Mouse (Mus musculus): ENCODE results near the gene Abcc1. TPM values are rescaled to one million over a fixed set of nuclear protein-coding genes. Genes with fewer than 3 reads are reported as not detected.

Gene Abcc1
- polyA plus RNA-seq, 1 experiment from 2014 or later = 7.5 TPM

- no peak overlapping the region for H3K27ac ChIP-seq (ENCODE audit: low read depth, low read length)
- H3K9me3 ChIP-seq (ENCODE audit: control insufficient read depth, low read length) = no peaks in the 10 kb centered on the region
- ATAC-seq (ENCODE audit: insufficient read depth, low FRiP score, low TSS enrichment) (no peak), DNase-seq (ENCODE audit: low spot score) (no peak)
- H3K4me2 ChIP-seq (ENCODE audit: low read depth) = no peak overlapping the region
- H3K36me3 ChIP-seq (ENCODE audit: control insufficient read depth, insufficient read depth, low read length) = no peaks in the 10 kb centered on the region
- 100% methylated on average over 1 of the region's 1 CpGs for WGBS
- H3K27me3 ChIP-seq (ENCODE audit: control insufficient read depth, insufficient read depth, low read length) = no peaks in the 10 kb centered on the region
- H3K9ac ChIP-seq (ENCODE audit: low read length) = no peak overlapping the region
- no peak overlapping the region for H3K4me3 ChIP-seq (ENCODE audit: low read depth, low read length)
- peaks cover 6% of the 10 kb centered on the region; the same call in 1 of the 2 replicates for H3K4me1 ChIP-seq (ENCODE audit: control insufficient read depth, insufficient read depth, low read length)
Observed at GRCm38 (mm10) chr16:14366017-14366416, 4.7 kb downstream of the Abcc1 start.

DNA sequence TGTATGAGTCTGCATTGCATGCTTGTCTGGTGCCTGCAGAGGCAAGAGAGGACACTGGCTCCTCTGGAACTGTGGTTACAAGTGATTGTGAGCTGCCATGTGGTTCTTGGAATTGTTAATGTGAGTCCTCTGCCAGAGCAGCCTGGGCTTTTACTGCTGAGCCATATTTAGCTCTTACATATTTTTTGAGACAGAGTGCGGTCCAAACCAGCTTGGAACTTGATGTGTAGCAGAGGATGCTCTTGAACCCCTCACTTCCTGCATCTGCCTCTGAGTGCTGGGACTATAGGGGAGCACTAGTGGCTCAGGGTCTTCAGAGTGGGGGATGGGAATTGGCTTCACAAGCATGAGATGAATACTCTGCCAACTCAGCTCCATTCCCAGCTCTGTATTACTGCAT is 10.0 kb downstream of the Abcc1 start:
- Histone ChIP-seq H3K4me3 (ENCODE audit: low read depth, low read length) (no peak overlapping the region), H3K9ac (ENCODE audit: low read length) (no peak overlapping the region), H3K4me1 (ENCODE audit: control insufficient read depth, insufficient read depth, low read length) (no peaks in the 10 kb centered on the region), H3K27me3 (ENCODE audit: control insufficient read depth, insufficient read depth, low read length) (no peaks in the 10 kb centered on the region), H3K9me3 (ENCODE audit: control insufficient read depth, low read length) (no peaks in the 10 kb centered on the region), H3K36me3 (ENCODE audit: control insufficient read depth, insufficient read depth, low read length) (no peaks in the 10 kb centered on the region), H3K27ac (ENCODE audit: low read depth, low read length) (no peak overlapping the region), H3K4me2 (ENCODE audit: low read depth) (no peak overlapping the region)
- DNase-seq (ENCODE audit: low spot score) (no peak), ATAC-seq (ENCODE audit: insufficient read depth, low FRiP score, low TSS enrichment) (no peak)
- WGBS = 96% methylated on average over 1 of the region's 1 CpGs

DNA sequence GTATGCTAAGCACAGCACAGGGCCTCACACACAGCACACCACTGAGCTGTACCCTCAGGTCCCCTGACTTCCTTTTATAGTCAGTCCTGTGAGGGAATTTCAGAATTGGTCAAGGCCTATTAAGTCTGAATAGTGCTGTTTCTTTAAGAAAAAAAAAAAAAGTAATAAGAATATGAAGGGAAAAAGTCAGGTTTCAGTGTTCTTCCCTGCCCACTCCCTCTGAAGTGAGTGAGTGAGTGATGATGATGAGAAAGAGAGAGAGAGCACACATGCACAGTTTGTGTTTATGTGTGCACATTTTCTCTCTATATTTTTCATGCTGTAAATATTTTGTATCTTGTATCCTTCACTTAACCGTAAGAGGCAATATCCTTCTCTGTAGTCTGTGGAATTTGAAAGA is 11.0 kb downstream of the Abcc1 start:
- WGBS = 93% methylated on average over 1 of the region's 1 CpGs

GRCm38 (mm10) chr16:14372817-14373301 is 11.5 kb downstream of the Abcc1 start:
- Histone ChIP-seq H3K4me2 (ENCODE audit: low read depth) (no peak overlapping the region), H3K27ac (ENCODE audit: low read depth, low read length) (no peak overlapping the region), H3K4me3 (ENCODE audit: low read depth, low read length) (no peak overlapping the region), H3K9me3 (ENCODE audit: control insufficient read depth, low read length) (no peaks in the 10 kb centered on the region), H3K27me3 (ENCODE audit: control insufficient read depth, insufficient read depth, low read length) (no peaks in the 10 kb centered on the region), H3K4me1 (ENCODE audit: control insufficient read depth, insufficient read depth, low read length) (no peaks in the 10 kb centered on the region), H3K36me3 (ENCODE audit: control insufficient read depth, insufficient read depth, low read length) (no peaks in the 10 kb centered on the region; the same call in 1 of the 2 replicates), H3K9ac (ENCODE audit: low read length) (no peak overlapping the region)
- DNase-seq (ENCODE audit: low spot score) = no peak
- 75% methylated on average over 4 of the region's 4 CpGs for WGBS
- no peak for ATAC-seq (ENCODE audit: insufficient read depth, low FRiP score, low TSS enrichment)

More for the DNA sequence above, 11.0 kb downstream of the Abcc1 start:
- no peak overlapping the region for H3K27ac ChIP-seq (ENCODE audit: low read depth, low read length)
- no peak overlapping the region for H3K4me3 ChIP-seq (ENCODE audit: low read depth, low read length)
- ATAC-seq (ENCODE audit: insufficient read depth, low FRiP score, low TSS enrichment) = no peak
- H3K36me3 ChIP-seq (ENCODE audit: control insufficient read depth, insufficient read depth, low read length) = no peaks in the 10 kb centered on the region; the same call in 1 of the 2 replicates
- no peaks in the 10 kb centered on the region for H3K9me3 ChIP-seq (ENCODE audit: control insufficient read depth, low read length)
- DNase-seq (ENCODE audit: low spot score) = no peak
- no peak overlapping the region for H3K9ac ChIP-seq (ENCODE audit: low read length)
- H3K27me3 ChIP-seq (ENCODE audit: control insufficient read depth, insufficient read depth, low read length) = no peaks in the 10 kb centered on the region
- no peak overlapping the region for H3K4me2 ChIP-seq (ENCODE audit: low read depth)
- no peaks in the 10 kb centered on the region for H3K4me1 ChIP-seq (ENCODE audit: control insufficient read depth, insufficient read depth, low read length)

GRCm38 (mm10) chr16:14375942-14376341 is 14.6 kb downstream of the Abcc1 start:
- no peak overlapping the region for H3K4me3 ChIP-seq (ENCODE audit: low read depth, low read length)
- no peak overlapping the region for H3K9ac ChIP-seq (ENCODE audit: low read length)
- no peaks in the 10 kb centered on the region for H3K4me1 ChIP-seq (ENCODE audit: control insufficient read depth, insufficient read depth, low read length)
- 95% methylated on average over 1 of the region's 1 CpGs for WGBS
- no peak overlapping the region for H3K4me2 ChIP-seq (ENCODE audit: low read depth)
- ATAC-seq (ENCODE audit: insufficient read depth, low FRiP score, low TSS enrichment) (no peak), DNase-seq (ENCODE audit: low spot score) (no peak)
- no peaks in the 10 kb centered on the region; the same call in 1 of the 2 replicates for H3K36me3 ChIP-seq (ENCODE audit: control insufficient read depth, insufficient read depth, low read length)
- H3K27me3 ChIP-seq (ENCODE audit: control insufficient read depth, insufficient read depth, low read length) = no peaks in the 10 kb centered on the region
- no peak overlapping the region for H3K27ac ChIP-seq (ENCODE audit: low read depth, low read length)
- H3K9me3 ChIP-seq (ENCODE audit: control insufficient read depth, low read length) = no peaks in the 10 kb centered on the region

DNA sequence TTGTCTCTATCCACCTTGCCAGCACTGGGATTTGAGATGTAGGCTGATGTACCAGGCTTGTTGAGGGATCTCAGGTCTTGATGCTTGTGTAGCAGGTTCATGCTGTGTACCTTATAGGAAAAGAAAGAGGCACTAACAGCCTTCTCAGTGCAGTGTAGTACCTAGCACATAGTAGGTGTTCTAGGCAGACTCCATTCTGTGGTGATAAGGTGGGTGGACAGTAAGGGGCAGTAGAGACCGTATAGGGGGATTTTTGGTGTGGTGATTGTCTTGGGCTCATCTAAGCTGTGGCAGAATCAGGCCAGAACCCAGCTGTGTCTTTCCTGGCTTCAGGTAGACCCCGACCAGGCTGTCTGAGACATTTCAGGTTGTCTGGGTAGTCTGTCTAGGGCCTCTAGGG is 15.0 kb downstream of the Abcc1 start:
- DNase-seq (ENCODE audit: low spot score) (no peak), ATAC-seq (ENCODE audit: insufficient read depth, low FRiP score, low TSS enrichment) (no peak)
- Histone ChIP-seq H3K4me1 (ENCODE audit: control insufficient read depth, insufficient read depth, low read length) (no peaks in the 10 kb centered on the region), H3K9ac (ENCODE audit: low read length) (no peak overlapping the region), H3K4me2 (ENCODE audit: low read depth) (no peak overlapping the region), H3K27me3 (ENCODE audit: control insufficient read depth, insufficient read depth, low read length) (no peaks in the 10 kb centered on the region), H3K27ac (ENCODE audit: low read depth, low read length) (no peak overlapping the region), H3K4me3 (ENCODE audit: low read depth, low read length) (no peak overlapping the region), H3K9me3 (ENCODE audit: control insufficient read depth, low read length) (no peaks in the 10 kb centered on the region), H3K36me3 (ENCODE audit: control insufficient read depth, insufficient read depth, low read length) (no peaks in the 10 kb centered on the region; the same call in 1 of the 2 replicates)
- WGBS = 65% methylated on average over 2 of the region's 2 CpGs

- Histone ChIP-seq H3K27me3 (ENCODE audit: control insufficient read depth, insufficient read depth, low read length) (no peaks in the 10 kb centered on the region), H3K4me3 (ENCODE audit: low read depth, low read length) (no peak overlapping the region), H3K4me2 (ENCODE audit: low read depth) (no peak overlapping the region), H3K36me3 (ENCODE audit: control insufficient read depth, insufficient read depth, low read length) (no peaks in the 10 kb centered on the region; the same call in 1 of the 2 replicates), H3K9me3 (ENCODE audit: control insufficient read depth, low read length) (no peaks in the 10 kb centered on the region), H3K4me1 (ENCODE audit: control insufficient read depth, insufficient read depth, low read length) (no peaks in the 10 kb centered on the region), H3K27ac (ENCODE audit: low read depth, low read length) (no peak overlapping the region), H3K9ac (ENCODE audit: low read length) (no peak overlapping the region)
- DNase-seq (ENCODE audit: low spot score) (no peak), ATAC-seq (ENCODE audit: insufficient read depth, low FRiP score, low TSS enrichment) (no peak)
- WGBS = 77% methylated on average over 2 of the region's 2 CpGs
Observed at GRCm38 (mm10) chr16:14377321-14377720, 16.0 kb downstream of the Abcc1 start.

DNA sequence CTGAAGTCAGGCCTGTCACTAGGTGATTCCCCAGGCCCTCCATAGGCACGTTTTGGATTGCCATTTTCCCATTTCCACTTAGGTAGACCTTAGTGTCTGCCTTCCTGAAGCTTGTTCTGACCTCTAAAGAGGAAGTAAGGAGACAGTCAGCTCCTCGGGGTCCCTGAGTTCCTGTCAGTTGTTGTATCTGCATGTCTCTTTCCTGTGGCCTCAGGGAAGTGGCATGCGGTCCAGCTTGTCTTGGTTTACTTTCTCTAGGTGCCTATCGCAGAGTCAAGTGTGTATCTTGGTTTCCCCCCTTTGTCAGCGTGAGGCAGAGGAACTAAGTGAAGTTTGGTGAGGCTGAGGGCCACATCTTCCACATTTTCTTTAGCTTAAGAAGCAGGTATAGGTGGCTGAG is 17.3 kb downstream of the Abcc1 start:
- no peak for DNase-seq (ENCODE audit: low spot score)
- WGBS = 92% methylated on average over 5 of the region's 5 CpGs
- no peak overlapping the region for H3K9ac ChIP-seq (ENCODE audit: low read length)
- no peaks in the 10 kb centered on the region; the same call in 1 of the 2 replicates for H3K36me3 ChIP-seq (ENCODE audit: control insufficient read depth, insufficient read depth, low read length)
- ATAC-seq (ENCODE audit: insufficient read depth, low FRiP score, low TSS enrichment) = no peak
- H3K27me3 ChIP-seq (ENCODE audit: control insufficient read depth, insufficient read depth, low read length) = no peaks in the 10 kb centered on the region
- no peaks in the 10 kb centered on the region for H3K9me3 ChIP-seq (ENCODE audit: control insufficient read depth, low read length)
- H3K4me2 ChIP-seq (ENCODE audit: low read depth) = no peak overlapping the region
- no peaks in the 10 kb centered on the region for H3K4me1 ChIP-seq (ENCODE audit: control insufficient read depth, insufficient read depth, low read length)
- H3K4me3 ChIP-seq (ENCODE audit: low read depth, low read length) = no peak overlapping the region
- no peak overlapping the region for H3K27ac ChIP-seq (ENCODE audit: low read depth, low read length)

DNA sequence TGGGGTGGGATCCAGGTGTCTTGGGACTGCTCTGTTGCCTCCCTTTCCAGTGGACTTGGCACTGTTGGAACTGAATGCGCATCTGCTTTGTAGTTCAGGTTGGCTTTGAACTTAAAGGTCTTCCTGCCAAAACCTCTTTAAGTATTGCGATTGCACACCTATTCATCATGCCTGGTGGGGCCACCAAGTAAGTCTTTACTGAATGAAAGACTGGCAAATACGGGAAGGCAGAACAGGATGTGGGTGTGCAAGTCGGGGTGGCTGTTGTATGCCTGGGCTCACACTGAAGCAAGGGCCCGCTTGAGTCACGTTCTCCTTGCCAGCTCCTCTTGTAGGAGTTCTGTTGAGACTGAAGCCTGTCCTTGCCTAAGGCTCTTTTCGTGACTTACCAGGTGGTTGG is 18.5 kb downstream of the Abcc1 start:
- H3K4me2 ChIP-seq (ENCODE audit: low read depth) = no peak overlapping the region
- no peak overlapping the region for H3K9ac ChIP-seq (ENCODE audit: low read length)
- DNase-seq (ENCODE audit: low spot score) (no peak), ATAC-seq (ENCODE audit: insufficient read depth, low FRiP score, low TSS enrichment) (no peak)
- no peaks in the 10 kb centered on the region; the same call in 1 of the 2 replicates for H3K36me3 ChIP-seq (ENCODE audit: control insufficient read depth, insufficient read depth, low read length)
- no peaks in the 10 kb centered on the region for H3K4me1 ChIP-seq (ENCODE audit: control insufficient read depth, insufficient read depth, low read length)
- H3K27me3 ChIP-seq (ENCODE audit: control insufficient read depth, insufficient read depth, low read length) = no peaks in the 10 kb centered on the region
- H3K27ac ChIP-seq (ENCODE audit: low read depth, low read length) = no peak overlapping the region
- 92% methylated on average over 7 of the region's 7 CpGs for WGBS
- H3K4me3 ChIP-seq (ENCODE audit: low read depth, low read length) = no peak overlapping the region
- no peaks in the 10 kb centered on the region for H3K9me3 ChIP-seq (ENCODE audit: control insufficient read depth, low read length)
